14 mouse cellular contexts compared by ENCODE assay signal in genomic region chr5:149711545-149711944, GRCm38 (mm10). TPM values are rescaled to one million over a fixed set of nuclear protein-coding genes. Genes with fewer than 3 reads are reported as not detected.
DNase-seq lines count a peak whose midpoint lies in the region; ATAC-seq and TF ChIP-seq lines count a peak whose summit lies in the region.
"Had no signal": no experiment of that assay in that cellular context is flagged by ENCODE, and none has a peak within 500 bp of the region (broad histone marks: within the 10 kb centered on the region; RNA-seq: fewer than 3 reads in every experiment).

No protein-coding gene starts in this region.

- no peaks in the 10 kb centered on the region for H3K36me3 ChIP-seq in heart, adult 2 months (ENCODE audit: control insufficient read depth, insufficient read depth, low read length)
- H3K36me3 ChIP-seq in midbrain, postnatal 0 days (ENCODE audit: insufficient read depth, low read length), result no peaks in the 10 kb centered on the region
- H3K36me3 ChIP-seq in midbrain, embryonic 14.5 days (ENCODE audit: control insufficient read depth, insufficient read depth, low read length), result no peaks in the 10 kb centered on the region
- no peaks in the 10 kb centered on the region for H3K36me3 ChIP-seq in stomach, postnatal 0 days (ENCODE audit: control insufficient read depth, insufficient read depth, low read length)
- H3K36me3 ChIP-seq in midbrain, embryonic 10.5 days, result peaks cover 23% of the 10 kb centered on the region

- ATAC-seq in midbrain, postnatal 0 days (ENCODE audit: low FRiP score), result no peak
- ATAC-seq in midbrain, embryonic 14.5 days (ENCODE audit: low FRiP score, low TSS enrichment), result no peak
- no peak for ATAC-seq in stomach, postnatal 0 days (ENCODE audit: low FRiP score, low TSS enrichment)
- ATAC-seq: CD4-positive, CD25-positive, alpha-beta regulatory T cell, adult 4 months; hindbrain, embryonic 16.5 days had no signal

- no peak overlapping the region for H3K27ac ChIP-seq in heart, adult 2 months
- no peak overlapping the region for H3K27ac ChIP-seq in midbrain, postnatal 0 days (ENCODE audit: low read depth, low read length)
- no peak overlapping the region for H3K27ac ChIP-seq in midbrain, embryonic 14.5 days (replicated peaks; ENCODE audit: low read depth, low read length)
- no peak overlapping the region for H3K27ac ChIP-seq in stomach, postnatal 0 days (replicated peaks)
- no peak overlapping the region for H3K27ac ChIP-seq in midbrain, embryonic 10.5 days (replicated peaks)
- H3K27ac ChIP-seq: limb, embryonic 12.5 days; midbrain, embryonic 12.5 days had no signal

- peak; percentile 42 for TF ChIP-seq CTCF in heart, adult 2 months (IDR thresholded peaks at IDR 0.05)
- peak; percentile 50 for TF ChIP-seq CTCF in midbrain, postnatal 0 days (IDR thresholded peaks at IDR 0.05)
- peak; percentile 42 for TF ChIP-seq CTCF in stomach, postnatal 0 days (IDR thresholded peaks at IDR 0.05; ENCODE audit: low read depth)

- H3K79me2 ChIP-seq in heart, adult 2 months (replicated peaks; ENCODE audit: control insufficient read depth, insufficient read depth, low read length), result no peaks in the 10 kb centered on the region

- 96% methylated on average over 4 of the region's 4 CpGs for WGBS in heart, adult 2 months
- 93% methylated on average over 4 of the region's 4 CpGs for WGBS in midbrain, postnatal 0 days
- WGBS in midbrain, embryonic 14.5 days, result 96% methylated on average over 4 of the region's 4 CpGs
- WGBS in stomach, postnatal 0 days, result 93% methylated on average over 4 of the region's 4 CpGs
- WGBS in midbrain, embryonic 10.5 days, result 97% methylated on average over 4 of the region's 4 CpGs

- intact Hi-C loops in heart, adult 2 months (cut with DNase I), result loop anchor here (10.0 kb wide), 1 partner anchor 313 kb away; no protein-coding TSS in a partner anchor

- H3K4me2 ChIP-seq in midbrain, postnatal 0 days (ENCODE audit: low read depth, low read length, poor library complexity, severe bottlenecking), result no peak overlapping the region
- no peak overlapping the region for H3K4me2 ChIP-seq in midbrain, embryonic 14.5 days (ENCODE audit: low read length)
- no peak overlapping the region for H3K4me2 ChIP-seq in stomach, postnatal 0 days (replicated peaks; ENCODE audit: low read depth)
- H3K4me2 ChIP-seq: limb, embryonic 12.5 days; midbrain, embryonic 12.5 days had no signal

- no peak for DNase-seq in heart, adult 2 months
- DNase-seq in heart, adult 9 months (ENCODE audit: low spot score in 2 of 2), result no peak
- DNase-seq in midbrain, postnatal 0 days (ENCODE audit: low spot score), result no peak
- DNase-seq in midbrain, embryonic 14.5 days, result no peak
- peak; percentile 80 for DNase-seq in R1 (ENCODE audit: low read depth, low spot score)
- no peak for DNase-seq in stomach, postnatal 0 days (ENCODE audit: low spot score)
- DNase-seq in midbrain, embryonic 10.5 days (ENCODE audit: low spot score), result no peak
- DNase-seq: cerebellum, postnatal 36 days; layer of hippocampus, postnatal 36 days; spleen, adult 18-20 months had no signal

- H3K27me3 ChIP-seq in heart, adult 2 months (ENCODE audit: control insufficient read depth, insufficient read depth, low read length), result no peaks in the 10 kb centered on the region
- no peaks in the 10 kb centered on the region for H3K27me3 ChIP-seq in midbrain, postnatal 0 days (ENCODE audit: insufficient read depth, low read length)
- H3K27me3 ChIP-seq in midbrain, embryonic 14.5 days (ENCODE audit: control insufficient read depth, insufficient read depth, low read length), result no peaks in the 10 kb centered on the region
- no peaks in the 10 kb centered on the region for H3K27me3 ChIP-seq in stomach, postnatal 0 days (ENCODE audit: control insufficient read depth, insufficient read depth, low read length)
- no peaks in the 10 kb centered on the region for H3K27me3 ChIP-seq in midbrain, embryonic 10.5 days (ENCODE audit: low read depth, poor library complexity, severe bottlenecking)
- H3K27me3 ChIP-seq: limb, embryonic 12.5 days; midbrain, embryonic 12.5 days had no signal

- H3K4me3 ChIP-seq in heart, adult 2 months, result no peak overlapping the region
- no peak overlapping the region for H3K4me3 ChIP-seq in midbrain, postnatal 0 days (ENCODE audit: low read depth, low read length)
- H3K4me3 ChIP-seq in midbrain, embryonic 14.5 days (replicated peaks; ENCODE audit: low read depth, low read length), result no peak overlapping the region
- no peak overlapping the region for H3K4me3 ChIP-seq in stomach, postnatal 0 days (ENCODE audit: low read depth, low read length)
- H3K4me3 ChIP-seq in midbrain, embryonic 10.5 days, result no peak overlapping the region
- H3K4me3 ChIP-seq: limb, embryonic 12.5 days; midbrain, embryonic 12.5 days had no signal

- no peaks in the 10 kb centered on the region for H3K9me3 ChIP-seq in midbrain, postnatal 0 days (ENCODE audit: low read length)
- 0 out of 2 replicates have a peak, but pooled peaks cover 5% of the 10 kb centered on the region for H3K9me3 ChIP-seq in midbrain, embryonic 14.5 days (ENCODE audit: control insufficient read depth, low read length)
- H3K9me3 ChIP-seq in stomach, postnatal 0 days (ENCODE audit: control insufficient read depth, low read length), result no peaks in the 10 kb centered on the region
- peaks cover 15% of the 10 kb centered on the region; the same call in 1 of the 2 replicates for H3K9me3 ChIP-seq in midbrain, embryonic 10.5 days (replicated peaks)

- no peaks in the 10 kb centered on the region for H3K4me1 ChIP-seq in heart, adult 2 months (ENCODE audit: control insufficient read depth, insufficient read depth, low read length)
- H3K4me1 ChIP-seq in midbrain, postnatal 0 days (ENCODE audit: insufficient read depth, low read length), result no peaks in the 10 kb centered on the region; the same call in 1 of the 2 replicates
- H3K4me1 ChIP-seq in midbrain, embryonic 14.5 days (ENCODE audit: control insufficient read depth, insufficient read depth, low read length), result peaks cover 24% of the 10 kb centered on the region; the same call in 1 of the 2 replicates
- no peaks in the 10 kb centered on the region for H3K4me1 ChIP-seq in stomach, postnatal 0 days (replicated peaks; ENCODE audit: control insufficient read depth, insufficient read depth)
- H3K4me1 ChIP-seq in midbrain, embryonic 10.5 days, result peaks cover 16% of the 10 kb centered on the region

- no peak overlapping the region for H3K9ac ChIP-seq in heart, adult 2 months (ENCODE audit: low read depth, low read length)
- H3K9ac ChIP-seq in midbrain, postnatal 0 days (replicated peaks; ENCODE audit: low read length, poor library complexity, severe bottlenecking), result no peak overlapping the region
- no peak overlapping the region for H3K9ac ChIP-seq in midbrain, embryonic 14.5 days (replicated peaks; ENCODE audit: low read length)
- H3K9ac ChIP-seq in stomach, postnatal 0 days (ENCODE audit: low read length), result no peak overlapping the region
- H3K9ac ChIP-seq: limb, embryonic 12.5 days; midbrain, embryonic 12.5 days had no signal

- no peak for TF ChIP-seq EP300 in heart, adult 2 months (IDR thresholded peaks at IDR 0.05; ENCODE audit: insufficient read depth, low read depth, low read length)
- no peak for TF ChIP-seq EP300 in stomach, postnatal 0 days (optimal IDR thresholded peaks at IDR 0.05)

- TF ChIP-seq POLR2A in heart, adult 2 months (IDR thresholded peaks at IDR 0.05; ENCODE audit: insufficient read depth, low read depth, low read length), result no peak

RNA-seq across cellular contexts. Expression of gene B3glct, which starts 33.5 kb away (rescaled TPM):
- total RNA-seq in heart, adult 2 months (2021), result 1 to 10 TPM; 4.9 to 6.4 TPM
- polyA plus RNA-seq in heart, adult 2 months (2012; rRNA removed), result 4.6 and 5.2 TPM in 2 replicates
- 25.6 and 32.2 TPM in 2 replicates for total RNA-seq in midbrain, postnatal 0 days (2014; rRNA removed)
- 18.1 TPM in 2 replicates for polyA plus RNA-seq in midbrain, postnatal 0 days (2015; fragmentation: Nextera tagmentation; extraction: Ambion mirVana)
- polyA plus RNA-seq in midbrain, embryonic 14.5 days (2014; fragmentation: Nextera tagmentation; extraction: Ambion mirVana), result 18.2 and 19.0 TPM in 2 replicates
- polyA plus RNA-seq in stomach, postnatal 0 days (2015; fragmentation: Nextera tagmentation; extraction: Ambion mirVana), result 6.2 and 7.1 TPM in 2 replicates
- 14.1 and 16.7 TPM in 2 replicates for polyA plus RNA-seq in midbrain, embryonic 10.5 days (2016; fragmentation: Nextera tagmentation; extraction: Ambion mirVana)
